Mouse (Mus musculus) heart, embryonic 14.5 days (tissue): ENCODE results near the gene Misp. TPM values are rescaled to one million over a fixed set of nuclear protein-coding genes. Genes with fewer than 3 reads are reported as not detected.

Experiments
- ATAC-seq: fragments of 200-750 bp; cut with Nextera tagmentation; 2 replicates; pipeline ENCODE4 v1.8.0; 2017; ENCODE audit warnings: low read depth, moderate TSS enrichment; ENCODE audit not compliant: insufficient number of reproducible peaks, insufficient read depth, low FRiP score
- H3K27ac ChIP-seq, 2 experiments: fragments of 200-500 bp in 1 of 2; fragments of 300-500 bp in 1 of 2; sonication (generic) in 1 of 2; replicated peaks in 1 of 2; 2 replicates each; pipeline ENCODE4 v1.5.1; 2012 to 2014; ENCODE audit warnings: low read depth in 2 of 2, low read length in 2 of 2, control low read depth in 1 of 2, mild to moderate bottlenecking in 1 of 2, mixed read lengths in 1 of 2; ENCODE audit not compliant: control insufficient read depth in 1 of 2, insufficient read depth in 1 of 2
- H3K27me3 ChIP-seq: fragments of 300-500 bp; sonication (generic); 2 replicates; pipeline ENCODE4 v1.6.1; 2014; ENCODE audit warnings: mild to moderate bottlenecking, low read length, control low read depth; ENCODE audit not compliant: control insufficient read depth, insufficient read depth
- H3K36me3 ChIP-seq: fragments of 300-500 bp; sonication (generic); 2 replicates; pipeline ENCODE4 v1.6.1; 2014; ENCODE audit warnings: mild to moderate bottlenecking, control low read depth, low read length, mixed read lengths; ENCODE audit not compliant: control insufficient read depth, insufficient read depth
- H3K4me1 ChIP-seq, 2 experiments: fragments of 200-500 bp in 1 of 2; fragments of 300-500 bp in 1 of 2; sonication (generic) in 1 of 2; 2 replicates each; pipeline ENCODE4 v1.6.1; 2012 to 2014; ENCODE audit warnings: low read length in 2 of 2, control low read depth in 1 of 2, mixed read lengths in 1 of 2; ENCODE audit not compliant: control insufficient read depth in 2 of 2, insufficient read depth in 2 of 2
- H3K4me2 ChIP-seq: fragments of 300-500 bp; sonication (generic); 2 replicates; pipeline ENCODE4 v1.6.1; 2014; ENCODE audit warnings: mild to moderate bottlenecking, low read length
- H3K4me3 ChIP-seq, 2 experiments: fragments of 200-500 bp in 1 of 2; fragments of 300-500 bp in 1 of 2; sonication (generic) in 1 of 2; 2 replicates each; pipeline ENCODE4 v1.5.1; 2012 to 2014; ENCODE audit warnings: low read length in 2 of 2, mild to moderate bottlenecking in 2 of 2, control low read depth in 1 of 2, low read depth in 1 of 2, moderate library complexity in 1 of 2; ENCODE audit not compliant: control insufficient read depth in 1 of 2, insufficient read depth in 1 of 2
- H3K9ac ChIP-seq: fragments of 300-500 bp; sonication (generic); 2 replicates; pipeline ENCODE4 v1.6.1; 2014; ENCODE audit warnings: mild to moderate bottlenecking, low read length
- H3K9me3 ChIP-seq: fragments of 300-500 bp; sonication (generic); 2 replicates; pipeline ENCODE4 v1.6.1; 2016; ENCODE audit warnings: low read length, control low read depth; ENCODE audit not compliant: control insufficient read depth
- WGBS: fragments of 180-500 bp; shearing (Covaris S2); extraction: QIAGEN DNeasy Blood & Tissue Kit; methylation state at CpG from one replicate; pipeline ENCODE4 v1.1.7; 2014; 5-methylcytosine and 5-hydroxymethylcytosine counted together
- polyA plus RNA-seq: library from polyadenylated mRNA; unstranded; fragments of >200 nt; fragmentation: Nextera tagmentation; extraction: Ambion mirVana; gene quantifications from 2 replicates; pipeline ENCODE4 v1.2.1, GENCODE M21; 2014

The Misp gene
- polyA plus RNA-seq, 1 experiment from 2014 or later: 0.61 TPM

DNA sequence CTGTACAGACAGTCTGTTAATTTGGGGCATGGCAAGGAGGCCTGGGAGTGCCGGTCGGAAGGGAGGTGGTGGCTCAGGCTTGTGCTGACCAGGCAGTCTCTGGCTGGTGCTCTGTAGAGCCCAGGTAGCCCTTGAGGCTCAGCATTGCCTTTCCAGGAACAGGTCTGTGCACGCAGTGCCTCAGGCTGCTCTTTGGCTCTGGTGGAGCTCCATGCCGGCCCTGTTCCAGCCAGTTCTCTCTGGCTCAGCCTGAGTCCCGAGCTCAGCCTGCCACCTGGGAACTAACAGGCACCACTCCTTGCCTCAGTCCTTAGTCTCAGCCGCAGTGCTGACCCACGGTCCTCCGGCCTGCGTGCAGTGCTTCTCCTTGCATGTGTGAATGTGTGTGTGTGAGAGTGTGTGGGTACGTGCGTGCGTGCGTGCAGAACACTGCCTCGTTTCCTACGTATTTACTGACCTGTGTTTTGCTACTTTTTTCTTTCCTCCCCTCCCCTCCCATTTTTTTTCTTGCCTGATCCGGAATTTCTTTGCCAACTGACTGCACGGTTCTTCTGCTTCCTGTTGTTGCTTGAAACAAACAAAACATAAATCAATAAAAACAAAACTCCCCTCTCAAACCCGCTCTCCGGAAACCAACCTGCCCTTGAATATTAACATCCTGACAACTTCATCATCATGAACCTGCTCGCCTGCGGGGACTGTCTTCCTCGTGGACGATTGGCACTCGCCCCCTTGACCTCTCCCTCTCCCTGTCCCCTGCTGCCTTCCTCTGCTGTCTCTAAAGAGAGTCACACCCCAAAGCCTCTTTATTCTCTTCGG lies 40.6 kb downstream of the Misp start:
- Histone ChIP-seq H3K4me3 (no peak overlapping the region), H3K9me3 (no peaks in the 10 kb centered on the region), H3K9ac (no peak overlapping the region), H3K27me3 (no peaks in the 10 kb centered on the region), H3K36me3 (peaks cover 85% of the 10 kb centered on the region), H3K4me2 (no peak overlapping the region), H3K27ac (no peak overlapping the region), H3K4me1 (peaks cover 28 to 54% of the 10 kb centered on the region in 2 experiments)
- WGBS: 83% methylated on average over 25 of the region's 25 CpGs
- ATAC-seq: no peak

DNA sequence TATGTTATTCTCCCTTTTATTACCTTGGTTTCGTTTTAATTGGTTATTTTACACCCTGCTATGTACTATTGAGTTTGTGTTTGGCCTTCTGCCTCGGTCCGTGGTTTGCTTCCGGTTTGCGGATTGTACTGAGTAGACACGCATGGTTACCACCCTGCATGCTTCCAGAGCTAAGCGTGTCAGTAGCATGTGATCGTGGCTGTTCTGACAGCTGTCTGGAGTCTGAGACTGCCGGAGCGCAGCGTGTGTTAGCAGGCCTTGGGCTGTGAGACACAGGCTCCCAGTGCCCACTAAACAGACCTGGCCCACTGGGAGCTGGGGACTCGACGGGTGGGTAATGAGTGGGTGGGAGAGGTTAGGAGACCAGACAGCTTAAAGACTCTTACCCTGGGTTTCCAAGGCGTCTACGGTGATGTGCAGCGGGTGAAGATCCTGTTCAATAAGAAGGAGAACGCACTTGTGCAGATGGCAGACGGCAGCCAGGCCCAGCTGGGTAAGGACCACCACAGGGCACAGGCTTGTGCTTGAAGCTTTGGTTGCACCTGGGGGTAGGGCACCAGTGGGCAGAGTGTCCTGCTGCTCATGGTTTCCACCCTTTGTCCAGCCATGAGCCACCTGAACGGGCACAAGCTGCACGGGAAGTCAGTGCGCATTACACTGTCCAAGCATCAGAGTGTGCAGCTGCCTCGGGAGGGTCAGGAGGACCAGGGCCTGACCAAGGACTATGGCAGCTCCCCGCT lies 41.4 kb downstream of the Misp start:
- H3K27ac ChIP-seq: no peak overlapping the region
- no peak overlapping the region for H3K4me3 ChIP-seq
- H3K27me3 ChIP-seq: no peaks in the 10 kb centered on the region
- no peak for ATAC-seq
- H3K4me2 ChIP-seq: no peak overlapping the region
- H3K4me1 ChIP-seq: peaks cover 20 to 46% of the 10 kb centered on the region in 2 experiments
- H3K9me3 ChIP-seq: no peaks in the 10 kb centered on the region
- H3K9ac ChIP-seq: no peak overlapping the region
- H3K36me3 ChIP-seq: peaks cover 77% of the 10 kb centered on the region
- 91% methylated on average over 23 of the region's 23 CpGs for WGBS

DNA sequence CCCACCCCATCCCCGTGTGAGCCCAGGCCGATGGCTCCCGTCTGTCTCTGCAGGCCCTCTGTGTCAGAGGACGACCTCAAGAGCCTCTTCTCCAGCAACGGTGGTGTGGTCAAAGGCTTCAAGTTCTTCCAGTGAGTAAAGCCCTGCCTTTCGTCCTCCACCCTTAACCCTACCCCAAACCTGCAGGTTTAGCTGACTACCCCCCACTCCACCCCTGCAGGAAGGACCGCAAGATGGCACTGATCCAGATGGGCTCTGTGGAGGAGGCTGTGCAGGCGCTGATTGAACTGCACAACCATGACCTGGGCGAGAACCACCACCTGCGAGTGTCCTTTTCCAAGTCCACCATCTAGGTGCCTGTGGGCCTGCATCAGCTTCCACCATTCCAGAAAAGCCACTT lies 42.1 kb downstream of the Misp start:
- H3K27me3 ChIP-seq: no peaks in the 10 kb centered on the region
- WGBS: 66% methylated on average over 10 of the region's 10 CpGs
- peaks cover 70% of the 10 kb centered on the region for H3K36me3 ChIP-seq
- no peak overlapping the region for H3K4me2 ChIP-seq
- no peaks in the 10 kb centered on the region for H3K9me3 ChIP-seq
- H3K4me1 ChIP-seq: peaks cover 13 to 39% of the 10 kb centered on the region in 2 experiments
- no peak overlapping the region for H3K4me3 ChIP-seq
- no peak for ATAC-seq
- H3K27ac ChIP-seq: no peak overlapping the region
- H3K9ac ChIP-seq: no peak overlapping the region

DNA sequence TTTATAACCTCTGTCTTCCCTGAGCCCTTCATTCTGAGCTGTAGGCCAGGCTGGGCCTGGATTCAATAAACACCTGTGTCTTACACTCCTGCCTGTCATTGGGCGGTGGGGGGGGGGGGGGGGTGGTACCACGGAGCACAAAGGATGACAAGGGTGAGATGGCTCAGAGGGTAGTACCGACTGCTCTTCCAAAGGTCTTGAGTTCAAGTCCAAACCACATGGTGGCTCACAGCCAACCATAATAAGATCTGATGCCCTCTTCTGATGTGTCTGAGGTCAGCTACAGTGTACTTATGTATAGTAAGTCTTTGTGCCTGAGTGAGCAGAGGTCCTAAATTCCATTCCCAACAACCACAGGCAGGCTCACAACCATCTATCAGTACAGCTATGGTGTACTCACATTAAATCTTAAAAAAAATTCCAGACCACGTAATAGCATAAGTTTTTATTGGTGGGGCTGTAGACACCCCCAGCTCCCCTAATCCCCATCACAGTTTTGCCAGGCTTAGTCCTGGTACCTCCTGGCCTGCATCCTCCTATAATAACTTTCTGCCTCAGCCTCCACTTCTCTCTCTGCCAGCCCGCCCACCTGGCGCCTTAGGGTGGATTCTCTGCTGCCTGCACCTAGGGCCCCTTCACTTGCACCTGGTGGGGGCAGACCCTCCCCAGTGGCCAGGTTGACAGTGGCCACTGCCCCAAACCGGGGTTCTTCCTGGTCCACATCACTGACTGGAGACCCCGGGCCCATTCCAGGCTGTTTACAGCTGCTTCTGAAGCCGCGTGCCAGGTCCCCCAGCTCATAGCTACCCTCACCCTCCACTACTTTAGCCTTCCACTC lies 43.8 kb downstream of the Misp start:
- Histone ChIP-seq H3K9ac (no peak overlapping the region), H3K4me1 (peaks cover 0 to 23% of the 10 kb centered on the region in 2 experiments; a peak in 3 of 4 replicates), H3K36me3 (peaks cover 58% of the 10 kb centered on the region), H3K27ac (no peak overlapping the region), H3K4me3 (no peak overlapping the region), H3K4me2 (no peak overlapping the region), H3K27me3 (no peaks in the 10 kb centered on the region), H3K9me3 (no peaks in the 10 kb centered on the region)
- 49% methylated on average over 10 of the region's 10 CpGs for WGBS
- peak; percentile 14; the same call in 1 of the 2 replicates for ATAC-seq

DNA sequence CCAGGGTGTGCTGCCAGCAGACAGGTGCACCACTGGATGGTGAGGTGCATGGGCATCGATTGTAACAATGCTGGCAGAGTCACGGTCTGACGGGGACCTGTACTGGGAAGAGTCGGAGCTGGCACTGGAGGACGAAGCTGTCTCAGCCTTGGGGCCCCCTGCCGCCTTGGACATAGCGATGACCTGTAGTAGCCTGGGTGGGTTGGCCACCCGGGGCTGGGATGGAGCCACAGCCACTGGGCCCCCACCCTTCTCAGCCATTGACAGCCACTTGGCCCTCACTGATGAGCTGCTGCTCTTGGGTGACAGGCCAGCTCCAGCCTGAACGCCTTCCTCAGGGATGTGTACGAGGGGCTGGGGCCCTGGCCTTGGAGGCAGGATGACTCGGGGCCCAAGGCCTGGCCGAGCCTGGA lies 44.4 kb downstream of the Misp start:
- peak; percentile 21; the same call in 1 of the 2 replicates for ATAC-seq
- no peaks in the 10 kb centered on the region for H3K27me3 ChIP-seq
- peaks cover 52% of the 10 kb centered on the region for H3K36me3 ChIP-seq
- no peaks in the 10 kb centered on the region for H3K9me3 ChIP-seq
- H3K4me3 ChIP-seq: no peak overlapping the region
- 47% methylated on average over 12 of the region's 12 CpGs for WGBS
- peak overlapping the region in 1 of 2 experiments; percentile 37; a peak in 2 of 4 replicates for H3K27ac ChIP-seq
- no peak overlapping the region for H3K4me2 ChIP-seq
- peak overlapping the region; percentile 8; the same call in 1 of the 2 replicates for H3K9ac ChIP-seq
- H3K4me1 ChIP-seq: peaks cover 0 to 16% of the 10 kb centered on the region in 2 experiments; a peak in 3 of 4 replicates

DNA sequence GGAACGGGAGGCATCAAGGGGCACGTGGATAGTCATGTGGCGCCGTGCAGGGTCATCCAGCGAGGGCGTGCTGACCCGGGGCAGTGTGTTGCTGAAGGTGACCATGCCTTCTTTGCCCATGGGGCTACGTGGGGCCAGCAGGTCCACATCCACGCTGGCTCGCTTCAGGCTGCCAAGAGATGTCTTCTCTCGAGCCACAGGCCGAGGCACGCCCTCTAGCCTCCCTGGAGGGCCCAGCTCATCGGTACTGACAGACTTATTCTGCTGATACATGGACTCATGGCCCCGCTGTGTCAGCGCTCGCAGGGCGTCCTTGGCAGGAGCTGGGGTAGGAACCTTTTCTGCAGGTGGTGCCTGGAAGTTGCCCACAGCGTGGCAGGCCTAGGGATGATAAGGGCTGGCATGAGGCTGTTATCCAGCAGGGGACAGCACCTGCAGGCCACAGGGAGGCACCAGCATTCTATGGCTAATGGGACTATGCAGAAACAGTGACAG lies 45.1 kb downstream of the Misp start:
- peak; percentile 24; the same call in 1 of the 2 replicates for ATAC-seq
- Histone ChIP-seq H3K36me3 (peaks cover 45% of the 10 kb centered on the region), H3K4me2 (no peak overlapping the region)

DNA sequence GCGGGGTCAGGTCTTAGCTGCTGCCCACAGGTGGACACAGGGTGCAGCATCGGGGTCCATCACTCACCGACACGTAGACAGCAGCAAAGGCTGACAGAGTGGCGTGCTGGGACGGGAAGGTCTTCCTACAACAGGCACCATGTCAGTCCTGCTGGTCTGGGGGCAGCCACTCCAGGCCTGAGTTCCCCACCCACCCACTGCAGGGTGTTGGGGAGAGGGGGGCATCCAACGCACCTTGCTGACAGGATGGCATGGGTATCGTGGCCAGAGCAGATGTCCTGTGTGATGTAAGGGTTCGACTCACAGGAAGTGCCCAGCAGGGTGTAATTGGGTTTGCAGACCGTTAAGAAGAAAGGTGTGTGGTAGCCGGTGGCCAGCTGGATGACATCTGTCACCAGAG lies 45.8 kb downstream of the Misp start:
- Histone ChIP-seq H3K27me3 (no peaks in the 10 kb centered on the region), H3K4me1 (peaks cover 0 to 15% of the 10 kb centered on the region in 2 experiments; a peak in 3 of 4 replicates), H3K9ac (no peak overlapping the region), H3K27ac (no peak overlapping the region), H3K9me3 (no peaks in the 10 kb centered on the region), H3K4me2 (no peak overlapping the region), H3K4me3 (no peak overlapping the region), H3K36me3 (peaks cover 38% of the 10 kb centered on the region)
- no peak for ATAC-seq
- 75% methylated on average over 11 of the region's 11 CpGs for WGBS

More for the DNA sequence above, 45.1 kb downstream of the Misp start:
- Histone ChIP-seq H3K4me3 (no peak overlapping the region), H3K9ac (no peak overlapping the region), H3K27ac (peak overlapping the region in 1 of 2 experiments; percentile 37; a peak in 1 of 4 replicates), H3K9me3 (no peaks in the 10 kb centered on the region), H3K27me3 (no peaks in the 10 kb centered on the region), H3K4me1 (peaks cover 0 to 15% of the 10 kb centered on the region in 2 experiments; a peak in 3 of 4 replicates)
- WGBS: 57% methylated on average over 19 of the region's 19 CpGs
